Mouse (Mus musculus): ENCODE data around the gene Hikeshi. TPM values are rescaled to one million over a fixed set of nuclear protein-coding genes. Genes with fewer than 3 reads are reported as not detected.

Gene Hikeshi
- polyA plus RNA-seq, 1 experiment from 2014 or later = 129 TPM

Other genes with a start within 250 kb of the Hikeshi start
- gene Ccdc81, start 37.6 kb downstream of the Hikeshi start, polyA plus RNA-seq (2016; fragmentation: Nextera tagmentation; extraction: Ambion mirVana) = 0.08 and 0.21 TPM in 2 replicates
- 95.5 and 97.3 TPM in 2 replicates for gene Eed, start 39.8 kb upstream of the Hikeshi start, polyA plus RNA-seq (2016; fragmentation: Nextera tagmentation; extraction: Ambion mirVana)
- gene Picalm, start 189.0 kb upstream of the Hikeshi start, polyA plus RNA-seq (2016; fragmentation: Nextera tagmentation; extraction: Ambion mirVana) = 39.2 and 45.4 TPM in 2 replicates

All from limb, embryonic 12.5 days (tissue).